Mouse (Mus musculus) retina, postnatal 1 day (tissue): ENCODE data around the gene Pabpn1l.

ENCODE experiments used
- DNase-seq: peaks from one replicate; pipeline ENCODE4 v3.0.0-alpha.2; 2012

Gene Pabpn1l

DNA sequence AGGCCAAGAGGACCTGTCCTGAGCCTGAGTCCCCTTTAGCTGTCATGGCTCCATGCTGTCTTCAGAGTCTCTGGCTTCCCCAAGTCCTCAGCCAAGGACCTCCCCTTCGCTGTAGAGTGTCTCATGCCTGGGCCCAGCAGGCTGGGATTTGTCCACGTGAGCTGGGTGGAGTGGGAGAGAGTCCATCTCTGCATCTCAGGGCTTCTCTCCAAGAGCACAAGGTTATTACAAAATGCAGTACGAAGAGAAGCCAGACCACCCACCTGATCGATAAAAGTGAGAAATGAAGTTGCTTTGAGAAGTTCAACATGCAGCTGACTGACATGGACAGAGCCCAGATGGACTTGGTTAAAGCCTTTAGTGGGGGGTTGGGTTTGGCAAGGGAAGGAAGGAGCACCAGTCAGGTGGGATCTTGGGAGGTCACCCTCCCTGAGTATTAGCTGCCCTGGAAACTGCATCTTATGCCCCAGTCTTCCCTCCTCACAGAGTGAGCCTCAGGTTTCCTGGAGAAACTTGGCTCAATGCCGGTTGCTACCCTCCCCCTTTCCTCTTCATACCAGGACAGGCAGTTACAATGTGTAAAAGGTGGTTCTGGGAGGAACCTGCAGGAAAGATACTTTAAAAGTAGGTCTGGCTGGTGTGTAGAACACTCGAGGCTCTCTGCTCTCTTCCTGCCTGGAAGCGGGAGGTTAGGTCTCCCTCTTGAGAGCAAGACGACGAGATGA is 6.2 kb downstream of the Pabpn1l start:
- no peak for DNase-seq

DNA sequence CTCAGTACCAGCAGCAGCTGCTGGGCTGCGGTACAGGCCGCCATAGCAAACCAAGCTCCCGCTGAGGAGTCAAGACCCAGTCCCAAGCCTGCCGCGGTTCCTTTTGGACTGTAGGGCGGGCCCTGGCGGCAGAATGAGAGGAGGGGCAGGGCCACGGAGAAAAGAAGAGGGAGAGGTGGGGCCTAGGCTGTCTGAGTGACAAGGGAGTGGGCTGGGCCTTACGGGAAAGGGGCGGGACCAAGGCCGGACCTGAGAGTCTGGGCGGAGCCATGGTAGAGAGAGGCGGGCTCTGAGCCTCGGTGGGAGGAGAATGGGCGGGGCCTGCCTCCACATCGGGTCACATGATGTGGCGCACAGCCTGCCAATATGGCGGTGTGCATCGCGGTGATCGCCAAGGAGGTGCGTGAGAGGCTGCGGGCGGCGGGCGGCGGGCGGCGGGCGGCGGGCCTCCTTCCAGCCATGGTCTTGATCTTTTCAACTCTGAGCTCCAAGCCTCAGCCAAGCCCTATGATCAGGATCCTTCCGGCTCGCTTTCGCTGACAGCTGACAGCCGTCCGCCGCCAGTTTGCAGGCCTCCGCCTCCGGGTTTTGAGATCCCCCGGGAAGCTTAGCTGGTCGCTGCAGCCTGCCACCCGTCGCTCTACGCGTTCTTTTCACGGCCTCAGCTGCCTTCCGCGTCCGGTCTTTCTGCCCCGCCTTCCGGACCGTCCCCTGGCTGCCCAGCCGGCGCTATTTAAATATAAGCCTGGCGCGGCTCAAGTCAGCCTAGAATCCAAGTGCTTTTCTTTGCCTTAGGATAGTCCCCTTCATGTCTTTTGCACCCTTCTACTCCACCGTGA is 11.0 kb downstream of the Pabpn1l start, which contains the start of the genes Galns and Trappc2l:
TSS of gene Galns (minus strand) at position 169 of the 839 bp plus-strand sequence.
TSS of gene Trappc2l (plus strand) at position 346 of the 839 bp plus-strand sequence.
- peak; percentile 98 for DNase-seq

DNA sequence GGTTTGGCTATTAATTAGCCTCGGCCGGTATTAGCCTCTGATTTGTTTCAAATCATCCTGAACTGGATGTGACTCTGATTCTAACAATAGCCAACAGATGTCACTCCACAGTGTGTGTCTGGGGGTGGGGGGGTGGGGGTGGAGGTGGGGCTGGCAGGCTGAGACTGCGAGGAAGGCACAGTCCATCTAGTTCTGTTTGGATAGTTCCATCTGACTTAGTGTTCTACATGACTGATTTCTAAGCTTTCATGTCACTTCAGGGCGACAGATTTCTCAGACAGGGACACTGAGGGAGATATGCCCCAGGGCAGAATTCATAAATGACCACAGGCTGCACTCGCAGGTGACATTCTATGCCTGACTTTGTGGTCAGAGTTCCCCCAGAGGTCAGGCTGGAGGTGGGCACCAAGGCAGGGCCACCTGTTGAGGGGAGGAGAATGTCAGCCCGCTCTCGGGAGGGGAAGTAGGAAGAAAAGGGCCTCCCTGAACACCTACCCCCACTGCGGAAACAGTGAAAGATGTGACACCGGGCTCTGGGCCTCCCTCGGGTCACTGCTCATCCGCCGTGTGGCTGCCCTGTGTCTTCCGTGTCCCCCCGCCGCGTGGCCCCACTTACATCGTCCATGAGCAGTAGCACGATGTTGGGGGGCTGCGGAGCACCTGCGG is 11.8 kb downstream of the Pabpn1l start:
- peak; percentile 69 for DNase-seq

DNA sequence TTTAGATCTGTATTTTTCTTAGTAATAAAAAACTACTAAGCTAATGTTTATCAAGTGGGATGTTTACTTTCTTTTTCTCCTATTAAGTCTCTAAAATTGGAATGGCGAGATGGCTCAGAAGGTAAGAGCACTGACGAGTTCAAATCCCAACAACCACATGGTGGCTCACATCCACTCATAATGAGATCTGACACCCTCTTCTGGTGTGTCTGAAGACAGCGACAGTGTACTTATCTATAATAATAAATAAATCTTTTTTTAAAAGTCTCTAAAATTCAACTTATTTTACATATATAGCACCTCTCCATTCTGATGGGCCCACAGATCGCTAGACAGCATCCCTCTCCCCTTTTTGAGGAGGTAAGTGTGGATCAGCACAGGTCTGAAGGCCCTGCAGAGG is 12.3 kb downstream of the Pabpn1l start:
- no peak for DNase-seq

DNA sequence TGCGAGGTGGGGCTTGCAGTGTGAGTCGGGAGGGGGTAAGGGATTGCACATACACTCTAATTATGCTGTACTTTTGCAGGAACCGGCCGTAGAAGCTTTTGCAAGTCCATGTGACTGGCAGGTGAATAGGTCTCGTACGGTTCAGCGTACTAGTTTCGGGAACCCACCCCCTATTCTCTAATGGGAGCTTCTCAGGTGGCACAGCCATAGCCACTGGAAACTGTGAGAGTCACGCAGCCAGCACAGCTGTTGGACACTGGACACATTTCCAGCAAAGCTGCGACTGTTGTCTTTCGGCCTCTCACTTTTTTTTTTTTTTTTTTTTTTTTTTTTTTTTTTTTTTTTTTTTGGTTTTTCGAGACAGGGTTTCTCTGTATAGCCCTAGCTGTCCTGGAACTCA is 15.7 kb downstream of the Pabpn1l start:
- no peak for DNase-seq

DNA sequence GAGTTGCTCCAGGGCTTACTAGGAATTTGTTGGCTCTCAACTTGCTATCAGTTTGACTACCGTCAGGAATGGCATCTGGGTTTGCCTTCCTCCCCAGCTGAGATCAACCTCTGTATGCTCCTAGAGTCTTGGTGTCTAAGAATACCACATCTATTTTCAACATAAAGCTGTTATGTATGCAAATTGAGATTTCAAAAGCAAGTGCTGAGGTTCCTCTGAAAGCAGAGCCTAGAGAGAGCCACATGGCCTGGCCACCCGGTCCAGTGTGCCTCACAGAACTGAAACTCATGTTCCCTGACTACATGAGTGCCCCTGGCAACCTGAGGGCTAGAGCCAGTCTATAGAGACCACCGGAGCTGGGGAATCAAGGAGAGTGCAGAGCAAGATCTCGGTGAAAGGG is 17.2 kb downstream of the Pabpn1l start:
- DNase-seq = no peak

DNA sequence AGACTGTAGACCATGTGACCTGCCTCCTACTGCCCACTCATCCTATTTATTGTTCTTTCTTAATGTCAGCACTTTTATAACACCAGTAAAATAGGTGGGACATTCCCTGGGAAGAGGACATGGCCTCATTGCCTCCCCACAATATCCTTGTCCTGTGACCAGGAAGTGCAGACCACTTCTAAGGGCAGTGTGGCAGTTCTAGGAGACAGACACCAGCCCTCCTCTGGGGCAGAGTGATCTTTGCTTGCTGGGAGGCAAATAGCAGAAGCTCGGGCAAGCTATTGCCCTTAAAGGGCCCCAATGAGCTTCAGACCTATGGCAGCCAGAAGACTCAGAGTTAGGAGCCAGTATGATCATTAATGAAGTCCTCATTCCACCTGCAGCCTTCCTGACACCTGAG is 17.9 kb downstream of the Pabpn1l start:
- no peak for DNase-seq

DNA sequence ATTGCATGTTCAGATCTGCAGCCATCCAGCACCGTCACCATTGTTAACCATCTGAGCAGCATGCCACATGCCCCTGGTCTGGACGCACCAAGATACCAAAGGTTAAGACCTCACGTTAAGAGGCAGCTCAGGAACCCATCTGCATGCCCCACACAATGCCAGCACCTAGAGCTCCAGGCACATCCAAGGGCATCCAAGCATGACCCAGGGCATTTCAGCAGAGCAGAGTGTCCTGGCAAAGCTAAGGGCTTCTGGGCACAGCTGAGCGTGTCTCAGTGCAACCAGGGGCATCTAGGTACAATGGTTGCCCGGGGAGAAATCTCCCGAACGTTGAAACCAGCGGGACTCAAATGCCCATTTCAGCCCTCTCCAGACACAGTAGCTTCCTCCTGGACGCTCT is 21.9 kb downstream of the Pabpn1l start:
- DNase-seq = no peak

DNA sequence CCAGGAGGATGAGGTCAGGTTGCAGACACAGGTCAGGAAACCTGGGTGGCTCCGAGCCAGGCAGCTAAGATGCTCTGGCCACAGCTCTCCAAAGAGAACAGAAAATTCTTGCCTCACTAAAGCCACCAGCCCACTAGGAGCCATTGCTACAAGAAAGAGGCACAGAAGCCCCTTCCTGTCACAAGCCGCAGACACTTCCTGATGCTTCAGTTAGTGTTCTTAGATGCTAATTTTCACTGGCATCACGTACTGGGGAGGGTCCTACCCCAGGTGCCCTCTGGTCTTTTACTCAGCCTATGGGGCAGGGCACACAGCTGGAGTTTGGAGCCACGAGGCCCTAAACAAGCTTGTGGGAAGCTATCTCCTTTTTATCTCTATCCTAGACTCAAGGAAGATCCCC is 26.5 kb downstream of the Pabpn1l start:
- no peak for DNase-seq

DNA sequence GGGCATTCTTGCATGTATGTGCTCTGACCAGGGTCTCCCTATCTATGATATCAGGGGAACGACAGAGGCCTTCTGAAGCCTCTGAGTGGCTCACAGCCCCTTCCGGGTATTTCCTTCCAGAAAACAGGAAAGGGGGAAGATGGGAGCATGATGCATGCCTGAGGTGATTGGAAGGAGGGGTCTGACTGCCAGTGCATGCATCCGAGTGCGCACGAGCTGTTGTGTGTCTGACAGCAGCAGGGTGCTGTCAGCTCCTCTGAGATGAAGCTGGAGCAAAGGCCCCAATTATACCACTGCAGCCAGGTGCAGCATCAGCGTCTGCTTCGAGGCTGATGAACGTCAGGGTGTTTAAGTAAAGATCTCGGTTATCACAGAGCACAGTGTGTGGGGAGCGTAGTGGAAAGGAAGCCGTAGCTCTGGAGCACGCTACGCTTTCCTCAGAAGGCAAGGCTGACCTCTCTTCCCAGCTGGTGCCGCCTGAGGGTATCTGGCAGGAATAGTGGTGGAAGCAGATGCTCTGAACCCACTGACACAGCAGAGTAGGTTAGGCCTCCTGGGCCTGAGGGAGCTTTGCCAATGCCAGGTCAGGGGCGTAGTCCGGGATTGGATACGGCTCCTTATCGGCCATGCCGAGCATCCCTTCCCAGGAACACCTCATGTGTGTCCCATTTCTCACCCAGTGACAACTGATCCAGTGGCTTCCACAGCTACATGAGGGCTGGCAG is 28.6 kb downstream of the Pabpn1l start:
- peak; percentile 62 for DNase-seq

DNA sequence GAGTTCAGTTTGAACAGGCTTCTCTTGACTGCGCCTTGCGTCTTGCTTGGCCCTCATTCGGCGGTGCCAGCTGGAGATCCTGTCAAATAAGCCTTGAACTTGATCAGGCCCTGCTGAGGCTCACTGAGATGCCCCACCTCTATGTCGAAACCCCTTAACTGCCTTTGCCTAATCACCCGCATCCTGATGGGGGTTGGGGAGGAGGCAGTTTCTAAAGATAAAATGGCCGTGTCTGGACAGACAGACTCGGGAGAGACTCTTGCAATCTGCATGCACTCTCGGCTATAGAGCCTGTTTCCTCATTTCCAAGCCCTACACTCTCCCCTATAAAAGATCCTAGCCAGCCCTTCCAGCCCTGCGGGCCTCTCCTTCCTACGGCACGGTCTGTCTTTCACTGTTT is 29.3 kb downstream of the Pabpn1l start:
- no peak for DNase-seq

DNA sequence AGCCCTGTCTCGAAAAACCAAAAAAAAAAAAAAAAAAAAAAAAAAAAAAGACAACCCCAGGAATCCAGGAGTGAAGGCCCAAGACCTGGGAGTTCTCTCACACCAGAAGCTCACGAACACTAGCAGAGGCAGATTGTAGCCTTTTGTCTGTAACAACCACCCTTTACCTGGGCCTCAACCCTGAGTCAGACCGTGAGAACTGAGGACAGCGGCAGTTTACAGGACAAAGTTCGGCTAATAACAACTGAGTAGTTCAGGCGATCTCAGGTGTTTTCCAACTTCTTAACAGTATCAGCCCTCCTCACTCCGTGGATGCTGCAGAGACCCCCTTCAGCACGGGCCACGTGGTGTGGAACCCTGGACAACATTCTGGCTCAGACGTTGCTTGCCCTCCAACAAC is 35.8 kb downstream of the Pabpn1l start:
- no peak for DNase-seq

DNA sequence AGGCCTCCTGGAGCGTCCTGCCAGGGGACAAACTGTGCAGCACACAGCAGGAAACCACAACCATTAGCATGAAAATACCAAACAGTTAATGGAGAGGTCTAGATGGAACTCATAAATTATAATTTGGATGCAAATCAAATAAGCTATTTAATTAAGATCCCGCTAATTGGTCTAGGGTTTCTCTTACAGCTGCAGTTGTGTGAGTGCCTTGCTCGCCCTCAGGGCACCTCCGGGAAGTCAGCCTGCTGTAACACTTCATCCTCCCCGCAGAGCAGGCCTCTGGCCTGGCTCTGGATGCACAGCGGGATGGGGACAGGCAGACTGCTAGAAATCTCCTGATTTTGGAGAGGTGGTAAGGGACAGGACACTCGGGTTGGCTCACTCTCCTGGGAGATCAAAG is 36.4 kb downstream of the Pabpn1l start:
- no peak for DNase-seq

DNA sequence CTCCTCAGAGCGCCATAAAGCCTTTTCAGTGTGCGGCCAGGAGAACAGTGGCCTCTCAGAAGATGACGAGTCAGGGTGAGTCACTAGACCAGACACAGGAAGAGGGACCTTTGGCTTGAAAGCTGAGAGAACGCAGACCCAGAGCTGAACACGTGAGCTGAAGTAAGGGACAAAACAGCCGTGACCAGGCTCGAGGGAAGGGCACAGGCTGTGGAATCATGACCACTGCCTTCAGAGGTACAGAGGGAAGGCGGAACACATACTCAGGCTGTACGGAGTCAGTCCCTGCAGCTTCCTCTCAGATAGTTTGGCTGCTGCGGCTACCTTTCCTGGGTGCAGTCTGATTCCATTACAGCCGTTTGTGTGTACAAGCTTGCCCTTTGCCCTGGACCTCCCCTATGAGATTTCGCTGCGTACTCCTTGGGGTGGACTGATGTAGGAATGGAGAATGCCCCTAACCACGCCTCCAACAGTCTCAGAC is 37.1 kb downstream of the Pabpn1l start:
- DNase-seq = no peak

DNA sequence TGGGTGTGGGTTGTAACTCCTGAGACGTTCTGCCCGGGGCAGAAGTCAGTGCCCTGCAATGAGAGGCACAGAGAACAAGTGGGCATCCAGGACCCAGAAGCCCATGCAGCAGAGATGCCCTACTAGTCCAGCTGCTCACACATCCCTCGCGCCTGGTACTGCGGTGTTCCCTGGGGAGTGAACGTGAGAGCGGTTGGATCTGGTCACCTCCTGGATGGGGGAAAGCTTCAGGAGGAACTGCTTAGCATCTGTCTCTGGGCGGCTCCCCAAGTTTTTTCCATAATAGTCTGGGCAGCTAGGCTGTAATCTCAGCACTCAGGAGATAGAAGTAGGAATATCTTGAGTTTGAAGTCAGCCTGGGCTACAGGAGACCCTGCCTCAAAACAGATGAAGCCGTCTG is 37.6 kb downstream of the Pabpn1l start:
- no peak for DNase-seq

DNA sequence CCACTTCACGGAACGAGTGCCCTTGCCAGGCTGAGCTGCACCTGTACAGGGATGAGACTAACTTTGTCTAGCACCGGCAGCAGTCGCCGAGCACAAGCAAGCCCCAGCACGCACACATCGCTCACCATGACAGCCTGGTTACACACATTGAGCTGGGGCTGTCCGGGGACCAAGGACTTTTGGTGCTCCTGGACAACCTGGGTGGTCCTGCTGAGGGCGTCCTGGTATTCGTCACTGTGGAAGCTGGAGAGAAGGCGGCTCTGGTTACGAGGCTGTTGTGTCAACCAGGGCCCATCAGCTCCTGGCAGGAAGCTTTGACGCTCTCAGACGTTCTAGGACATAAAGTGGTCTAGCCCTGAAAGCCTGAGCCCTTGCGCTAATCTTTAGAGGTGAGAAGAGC is 41.6 kb downstream of the Pabpn1l start:
- no peak for DNase-seq

DNA sequence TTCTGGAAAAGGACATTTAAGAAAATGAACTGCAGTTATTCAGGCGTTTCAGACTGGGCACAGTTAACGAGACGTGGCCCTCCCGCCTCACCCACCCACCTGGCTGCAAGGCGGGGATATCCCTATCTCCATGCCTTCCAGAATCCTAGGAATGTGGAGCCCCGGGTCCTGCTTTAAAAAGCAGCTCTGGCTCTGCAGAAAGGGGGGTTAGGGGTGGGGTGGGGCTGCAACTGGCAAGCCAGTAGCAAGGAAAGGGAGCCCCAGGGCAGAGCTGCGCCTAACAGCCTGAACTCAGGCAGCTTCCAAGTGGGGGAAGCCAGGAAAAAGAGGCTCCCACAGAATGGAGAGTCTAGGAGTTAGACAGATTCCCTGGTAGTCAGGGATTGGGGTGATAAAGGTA is 43.3 kb downstream of the Pabpn1l start:
- DNase-seq = no peak

DNA sequence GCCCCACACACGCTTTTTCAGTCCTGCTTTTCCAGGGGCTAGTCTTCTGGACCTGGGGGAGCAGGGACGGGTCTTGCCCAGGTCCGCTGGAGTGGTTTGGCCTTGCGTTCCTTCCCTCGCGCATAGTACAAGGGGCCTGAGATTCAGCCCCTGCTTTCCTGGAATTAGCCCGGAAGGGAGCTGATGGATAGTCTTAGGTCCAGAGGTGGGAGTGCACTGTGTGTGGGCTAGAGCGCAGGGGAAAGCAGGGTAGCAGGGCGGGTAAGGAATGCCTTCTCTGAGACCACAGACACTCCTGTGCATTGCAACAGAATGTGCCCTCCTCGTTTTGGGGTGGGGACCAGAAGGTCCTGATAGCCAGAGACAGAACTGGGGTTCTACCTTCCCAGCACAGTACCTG is 45.4 kb downstream of the Pabpn1l start:
- no peak for DNase-seq

DNA sequence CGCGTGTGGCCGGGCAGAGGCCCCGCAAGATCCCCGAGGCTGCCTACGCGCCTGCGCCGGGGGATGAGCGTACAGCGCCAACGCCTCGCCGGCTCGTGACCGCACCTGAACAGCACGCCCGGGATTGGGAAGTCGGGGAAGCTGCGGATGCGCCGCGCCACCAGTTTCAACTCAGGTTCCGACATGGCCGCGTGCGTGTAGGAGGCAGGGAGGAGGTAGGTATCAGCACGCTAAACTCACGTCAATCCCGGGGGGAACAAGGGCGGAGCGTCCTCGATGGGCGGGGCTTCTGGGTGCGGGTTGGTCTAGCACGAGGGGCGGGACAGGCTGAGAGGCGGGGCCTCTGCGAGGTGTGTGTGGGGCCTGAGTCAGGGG is 45.9 kb downstream of the Pabpn1l start, which contains the start of gene Aprt:
TSS of gene Aprt (minus strand) at position 262 of the 375 bp plus-strand sequence.
- DNase-seq = peak; percentile 94

DNA sequence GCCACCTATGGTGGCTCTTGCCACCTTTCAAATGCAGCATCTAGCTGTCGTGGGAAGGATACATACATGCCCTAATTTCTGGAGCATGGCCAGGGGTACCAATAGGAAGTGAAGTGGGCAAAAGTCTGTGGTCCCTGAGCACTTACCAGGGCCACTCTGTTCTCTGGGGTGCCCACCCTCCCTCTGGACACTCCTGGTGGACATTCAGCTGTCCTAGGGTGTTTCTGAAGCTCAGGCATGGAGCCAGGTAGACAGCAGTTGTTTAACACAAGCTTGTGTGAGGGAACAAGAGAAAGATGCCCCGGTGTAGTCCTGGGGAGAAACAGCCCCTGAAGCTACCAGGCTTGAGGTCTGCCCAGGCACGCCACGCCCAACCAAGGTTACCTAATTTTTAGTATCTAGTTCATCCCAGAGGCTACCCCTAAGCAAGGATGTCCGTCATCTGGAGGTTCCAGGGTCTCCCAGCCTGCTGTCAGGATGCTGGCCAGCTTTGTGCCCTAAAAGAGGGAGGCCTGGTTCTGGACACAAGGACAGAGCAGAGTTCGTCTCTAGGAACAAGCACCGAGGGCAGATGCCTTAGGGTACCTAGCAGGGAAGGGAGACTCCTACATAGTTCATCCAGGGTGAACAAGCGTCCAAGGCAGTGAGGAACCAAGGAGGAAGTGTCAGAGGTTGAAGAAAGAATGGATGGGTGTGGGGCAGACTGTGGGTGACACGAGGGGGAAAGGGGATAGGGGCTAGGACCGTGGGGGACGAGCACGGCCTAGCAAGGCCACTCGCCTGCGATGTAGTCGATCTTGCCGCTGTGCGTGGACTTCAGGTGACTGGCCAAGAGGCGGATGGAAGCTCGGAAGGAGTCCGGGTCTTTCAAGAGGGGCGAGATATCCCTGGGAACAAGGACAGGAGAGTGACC is 46.5 kb downstream of the Pabpn1l start:
- no peak for DNase-seq

DNA sequence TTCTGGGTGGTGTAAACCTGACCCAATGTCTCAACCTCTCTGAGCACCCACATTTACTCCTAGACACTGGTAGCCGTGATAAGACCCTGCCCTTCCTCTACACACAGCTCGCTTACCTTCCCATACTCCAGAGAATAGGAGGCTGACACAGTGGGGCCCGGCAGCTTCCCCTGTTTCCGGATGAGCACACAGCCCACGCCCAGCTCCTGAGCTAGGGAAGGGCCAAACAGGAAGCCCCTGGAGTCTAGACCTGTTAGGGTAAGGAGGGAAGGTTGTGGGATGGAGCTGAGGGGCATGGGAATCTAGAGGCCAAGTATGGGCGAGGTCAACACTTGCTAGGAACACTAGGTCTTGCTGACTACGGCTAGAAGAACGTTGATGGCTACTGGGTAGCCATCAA is 47.3 kb downstream of the Pabpn1l start:
- DNase-seq = no peak
